19 mouse cellular contexts compared by ENCODE assay signal in the genomic region with DNA sequence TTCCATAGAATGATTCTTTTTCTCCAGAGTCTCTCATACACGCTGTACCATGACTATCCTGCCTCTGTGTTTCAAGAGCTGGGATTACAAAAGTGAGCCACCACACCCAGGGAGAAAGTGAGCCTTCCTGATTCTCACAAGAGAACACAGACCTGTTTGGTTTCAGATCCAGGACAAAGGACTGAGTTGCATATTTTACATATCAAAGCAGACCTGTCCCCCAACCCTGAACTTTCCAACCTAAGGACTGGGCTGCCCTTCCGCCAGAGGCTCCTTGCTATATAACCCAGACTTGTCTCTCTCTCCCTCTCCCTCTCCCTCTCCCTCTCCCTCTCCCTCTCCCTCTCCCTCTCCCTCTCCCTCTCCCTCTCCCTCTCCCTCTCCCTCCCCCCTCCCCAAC.
"Had no signal": no experiment of that assay in that cellular context is flagged by ENCODE, and none has a peak within 500 bp of the region (broad histone marks: within the 10 kb centered on the region; RNA-seq: fewer than 3 reads in every experiment).

No protein-coding gene starts in this region.

- H3K36me3 ChIP-seq: midbrain, embryonic 10.5 days; midbrain, embryonic 12.5 days; neural tube, embryonic 13.5 days; neural tube, embryonic 15.5 days had no signal

- H3K4me3 ChIP-seq: midbrain, embryonic 10.5 days; midbrain, embryonic 12.5 days; myocyte; neural tube, embryonic 13.5 days; neural tube, embryonic 15.5 days had no signal

- H3K9ac ChIP-seq: lung, embryonic 14.5 days; midbrain, embryonic 12.5 days; neural tube, embryonic 13.5 days; neural tube, embryonic 15.5 days had no signal

- DNase-seq: lung, adult 18-20 months; lung, embryonic 14.5 days; lung, postnatal 10 days; lung, postnatal 4 days; midbrain, embryonic 14.5 days; retina, postnatal 1 day; right cerebral cortex, adult 18-20 months; right cerebral cortex, postnatal 25 days; right cerebral cortex, postnatal 4 days; spleen, adult 18-20 months; thymus, adult 2 months; thymus, postnatal 25 days; thymus, postnatal 4 days had no signal

- H3K27ac ChIP-seq: midbrain, embryonic 10.5 days; midbrain, embryonic 12.5 days; neural tube, embryonic 13.5 days; neural tube, embryonic 15.5 days had no signal

- H3K9me3 ChIP-seq: midbrain, embryonic 10.5 days; midbrain, embryonic 12.5 days; neural tube, embryonic 13.5 days; neural tube, embryonic 15.5 days had no signal

- H3K4me1 ChIP-seq: midbrain, embryonic 10.5 days; midbrain, embryonic 12.5 days; neural tube, embryonic 13.5 days; neural tube, embryonic 15.5 days had no signal

- H3K4me2 ChIP-seq: lung, embryonic 14.5 days; midbrain, embryonic 12.5 days; neural tube, embryonic 13.5 days; neural tube, embryonic 15.5 days had no signal

- ATAC-seq: midbrain, embryonic 16.5 days had no signal

- H3K27me3 ChIP-seq: midbrain, embryonic 12.5 days; neural tube, embryonic 13.5 days had no signal
